Mouse (Mus musculus) heart, adult 9 months (tissue): ENCODE measurements around the gene 1700025C18Rik.
A peak's percentile ranks its signal among the peaks of the same experiment; 100 is the strongest.

Source experiments
- DNase-seq, 2 experiments: peaks; one replicate each; pipeline ENCODE4 v3.0.0; 2022; ENCODE audit warnings: low spot score in 2 of 2

Gene 1700025C18Rik

DNA sequence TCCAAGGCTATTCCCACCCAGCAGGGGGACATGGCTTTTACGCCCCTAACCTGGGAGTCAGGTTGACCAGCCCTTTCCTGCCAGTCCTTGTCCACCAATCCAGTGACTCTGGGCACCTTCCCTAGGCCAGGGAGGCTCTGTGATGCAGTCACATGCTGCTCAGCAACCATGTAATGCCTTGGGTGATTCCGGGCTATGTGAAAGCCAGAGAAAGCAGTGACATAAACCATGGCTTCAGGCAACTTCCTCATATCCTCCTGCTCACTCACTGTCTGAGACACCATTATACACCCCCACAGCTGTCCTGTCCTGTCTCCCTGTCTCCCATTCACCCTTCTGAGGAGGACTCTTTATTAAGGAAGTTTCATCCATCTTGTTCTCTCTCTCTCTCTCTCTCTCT lies at the start of gene 1700025C18Rik:
Gene 1700025C18Rik (minus strand): TSS at position 101 of the 400 bp plus-strand sequence.
- DNase-seq: no peak

DNA sequence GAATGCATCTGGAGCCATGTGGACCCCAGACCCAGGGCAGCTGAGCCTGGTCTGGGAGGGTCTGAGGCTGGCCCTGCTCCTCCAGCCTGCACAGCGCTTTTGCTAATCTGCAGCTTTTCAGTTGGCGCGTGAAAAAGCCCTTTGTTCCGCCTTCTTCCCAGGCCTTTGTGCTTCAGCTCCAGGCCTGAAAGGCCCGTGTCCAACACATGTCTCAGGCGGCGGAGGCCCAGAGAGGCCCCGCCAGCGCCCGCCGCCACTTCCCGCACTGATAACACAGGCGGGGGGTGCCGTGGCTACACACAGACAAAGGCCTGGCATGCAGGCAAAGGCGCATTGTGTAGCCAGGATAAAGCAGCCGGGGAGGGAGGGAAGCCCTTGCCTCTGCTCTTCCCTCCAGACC lies 45.5 kb upstream of the 1700025C18Rik start:
- DNase-seq: no peak

DNA sequence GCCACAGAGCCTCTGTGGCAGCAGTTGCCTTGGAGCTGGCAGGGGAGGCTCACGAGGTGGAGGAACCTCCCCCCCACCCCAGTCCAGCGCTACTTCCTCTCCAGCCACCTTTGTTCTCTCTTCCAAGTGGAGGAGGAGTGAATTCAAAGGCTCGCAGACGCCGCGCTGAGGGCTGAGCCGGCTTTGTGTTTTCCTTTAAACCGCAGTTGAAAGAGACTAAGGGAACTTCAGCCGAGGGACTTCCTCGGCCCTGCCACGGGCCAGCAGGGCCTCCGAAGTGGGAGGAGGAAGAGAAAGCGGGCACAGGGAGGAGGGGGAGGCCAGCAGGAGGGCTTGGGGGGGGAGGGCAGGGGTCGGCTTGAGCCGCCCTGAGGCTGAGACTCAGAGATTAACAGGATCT lies 43.0 kb upstream of the 1700025C18Rik start:
- no peak for DNase-seq

DNA sequence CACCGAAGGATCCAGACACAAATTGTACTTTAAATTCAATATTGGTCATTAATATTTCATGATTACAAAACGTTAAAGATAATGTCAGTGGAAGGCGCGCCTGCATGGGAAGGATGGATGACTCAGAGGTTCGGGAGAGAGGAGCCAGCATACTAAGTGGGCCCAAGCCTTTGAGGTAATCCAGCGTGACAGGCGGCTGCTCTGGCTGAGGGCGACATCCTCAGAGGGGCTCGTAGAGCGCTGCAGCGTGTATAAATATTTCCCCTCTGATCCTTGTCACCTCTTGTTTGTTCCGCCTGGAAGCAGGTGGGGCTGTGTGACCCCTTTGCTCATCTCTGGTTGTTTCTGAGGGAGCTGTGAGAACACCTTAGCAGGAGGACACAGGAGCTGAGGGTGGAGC lies 40.9 kb upstream of the 1700025C18Rik start:
- no peak for DNase-seq

DNA sequence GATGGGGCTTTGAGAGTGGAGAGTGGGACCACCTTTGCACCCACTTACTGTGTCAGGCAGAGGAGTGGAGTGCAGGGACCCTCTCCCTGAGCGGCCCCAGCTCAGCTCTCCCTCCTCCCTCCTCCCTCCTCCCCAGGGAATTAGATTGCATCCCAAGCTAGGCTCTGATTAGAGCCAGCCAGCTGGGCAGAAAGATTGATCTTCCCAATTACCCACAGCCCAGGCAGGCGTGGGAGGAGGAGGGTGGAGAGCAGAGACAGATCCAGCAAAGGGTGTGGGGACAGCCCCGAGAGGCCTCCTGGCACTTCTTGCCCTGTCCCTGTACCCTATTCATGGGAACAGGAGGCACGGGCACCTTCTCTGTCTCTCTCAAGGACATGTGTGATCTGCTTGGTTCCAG lies 38.6 kb upstream of the 1700025C18Rik start:
- DNase-seq: no peak

DNA sequence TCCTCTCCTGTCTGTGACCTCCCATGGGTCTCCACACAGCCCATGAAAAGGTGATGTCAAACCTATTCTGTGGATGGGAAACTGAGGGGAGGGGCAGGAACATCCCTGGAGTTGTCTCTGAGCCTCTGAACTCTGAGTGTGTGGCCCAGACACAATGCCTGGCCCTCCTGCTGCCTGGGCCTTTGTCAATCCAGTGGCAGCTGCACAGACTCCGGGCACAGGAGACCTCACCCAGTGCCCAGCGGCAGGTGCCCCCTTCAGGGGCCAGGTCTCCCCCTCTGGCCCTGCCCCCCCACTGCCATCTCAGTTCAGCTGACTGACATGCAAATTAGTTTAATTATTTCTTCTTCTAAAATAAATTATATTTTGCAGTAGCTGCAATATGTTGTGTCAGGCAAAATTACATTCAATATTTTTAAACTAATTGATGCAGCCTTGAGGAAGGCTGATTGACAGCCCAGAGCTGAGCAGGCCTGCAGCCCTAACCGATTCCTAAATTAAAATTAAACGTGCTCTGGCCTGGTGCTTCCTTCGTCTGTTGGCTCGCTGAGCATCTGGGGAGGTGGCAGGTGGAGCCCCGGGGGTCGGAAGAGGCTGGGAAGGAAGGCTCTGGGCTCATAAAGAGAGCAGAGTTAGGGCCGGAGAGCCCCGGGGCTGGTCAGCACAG lies 36.5 kb upstream of the 1700025C18Rik start:
- no peak for DNase-seq

DNA sequence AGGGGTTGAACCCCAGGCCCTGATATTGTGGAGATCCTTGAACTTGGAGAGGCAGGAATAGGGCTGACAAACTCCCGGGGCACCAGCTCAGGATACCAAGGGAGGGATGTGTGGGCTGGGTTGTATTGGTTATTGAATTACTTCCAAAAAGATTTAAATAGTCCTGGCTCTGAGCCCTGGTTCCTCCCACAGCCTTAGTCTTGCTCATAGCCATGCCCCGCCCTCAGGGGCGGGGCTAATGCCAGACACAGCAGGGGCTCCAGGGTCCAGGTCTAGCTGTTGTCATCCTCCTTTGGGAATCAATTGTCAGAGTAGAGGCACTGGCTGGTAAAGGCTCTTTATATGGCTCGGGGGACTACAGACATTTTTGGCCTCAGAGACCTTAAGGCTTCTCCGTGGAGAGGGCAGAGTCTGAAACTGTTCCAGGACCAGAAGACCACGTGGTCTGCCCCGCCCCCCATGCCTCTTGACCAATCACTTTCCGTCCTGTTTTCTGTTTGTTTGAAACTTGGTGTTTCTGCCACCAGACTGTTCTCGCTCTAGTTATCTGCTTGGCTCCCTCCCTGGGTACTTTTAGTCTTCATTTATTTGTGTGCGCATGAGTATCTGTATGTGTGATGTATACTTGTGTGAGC lies 30.8 kb upstream of the 1700025C18Rik start:
- DNase-seq: no peak

DNA sequence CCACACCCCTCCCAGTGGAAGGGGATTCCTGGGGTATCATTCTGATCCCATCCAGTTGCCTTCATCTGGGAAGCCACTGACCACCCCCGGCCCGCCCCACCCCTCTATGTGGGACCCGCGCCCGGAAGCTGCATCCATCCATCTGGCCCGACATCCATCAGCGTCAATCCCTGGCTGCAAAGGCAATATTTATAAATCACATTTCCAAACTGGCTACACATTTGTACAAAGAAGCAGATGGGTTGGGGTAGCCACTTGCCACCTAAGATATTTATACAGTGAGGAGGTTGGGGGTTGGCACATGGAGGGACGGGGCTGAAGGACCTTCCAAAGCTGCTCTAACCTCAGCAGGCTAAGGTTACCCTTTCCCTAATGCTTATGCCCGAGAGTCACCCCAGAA lies 30.2 kb upstream of the 1700025C18Rik start:
- no peak for DNase-seq

DNA sequence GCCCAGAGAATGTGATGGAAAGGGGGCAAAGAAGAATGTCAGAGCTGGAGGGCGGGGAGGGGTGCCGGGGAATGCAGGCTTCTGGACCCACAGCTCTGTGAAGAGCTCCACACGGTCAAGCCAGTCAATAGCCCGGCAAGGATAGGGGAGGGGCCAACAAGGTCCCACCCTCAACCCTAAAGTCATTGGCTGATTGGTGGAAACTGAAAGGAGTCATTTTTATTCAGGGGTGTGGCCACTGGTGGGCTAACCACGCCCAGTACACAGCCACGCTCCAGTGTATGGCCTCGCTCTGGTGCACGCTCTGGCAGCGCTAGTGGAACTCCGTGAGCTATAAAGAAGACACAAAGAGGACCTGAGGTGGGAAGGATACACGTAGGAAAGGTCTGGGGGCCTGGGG lies 23.2 kb upstream of the 1700025C18Rik start:
- DNase-seq: no peak

DNA sequence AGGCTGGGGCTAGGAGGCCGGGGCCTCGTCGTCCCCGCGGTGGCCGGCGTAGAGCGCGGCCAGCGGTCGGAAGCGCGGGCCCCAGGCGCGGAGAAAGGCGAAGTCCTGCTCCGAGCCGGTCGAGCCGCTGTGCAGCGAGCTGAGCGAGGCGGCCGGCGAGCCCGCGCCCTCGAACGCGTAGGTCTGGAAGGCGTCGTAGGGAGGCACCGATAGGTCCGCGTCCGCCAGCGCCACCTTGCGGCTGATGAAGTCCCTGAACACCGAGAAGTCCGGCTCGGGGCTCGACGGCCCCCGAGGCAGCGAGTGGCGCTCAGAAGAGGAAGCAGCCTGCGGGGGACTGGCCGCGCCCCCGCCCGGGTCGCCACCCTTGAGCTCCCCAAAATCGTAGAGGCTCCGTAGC lies 21.6 kb upstream of the 1700025C18Rik start:
- peak; percentile 31 to 64 for DNase-seq

DNA sequence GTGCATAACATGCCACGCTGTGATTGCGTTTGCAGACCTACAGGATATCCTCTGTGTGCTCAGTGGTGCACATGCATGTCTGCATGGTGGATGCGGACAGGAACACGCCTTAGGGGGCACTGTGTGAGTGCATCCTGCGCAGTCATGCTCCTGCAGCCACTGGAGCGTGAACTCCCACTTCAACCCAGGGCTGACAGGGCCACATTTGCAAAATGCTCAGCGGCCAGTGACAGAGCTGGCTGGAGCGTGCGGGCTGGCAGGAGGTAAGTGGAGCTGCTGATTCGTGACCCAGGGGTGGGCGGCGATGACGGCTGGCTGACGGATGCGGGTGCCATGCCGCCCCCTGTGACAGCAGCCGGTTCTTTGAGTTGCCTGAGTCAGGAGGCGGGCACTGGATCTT lies 16.0 kb upstream of the 1700025C18Rik start:
- no peak for DNase-seq

DNA sequence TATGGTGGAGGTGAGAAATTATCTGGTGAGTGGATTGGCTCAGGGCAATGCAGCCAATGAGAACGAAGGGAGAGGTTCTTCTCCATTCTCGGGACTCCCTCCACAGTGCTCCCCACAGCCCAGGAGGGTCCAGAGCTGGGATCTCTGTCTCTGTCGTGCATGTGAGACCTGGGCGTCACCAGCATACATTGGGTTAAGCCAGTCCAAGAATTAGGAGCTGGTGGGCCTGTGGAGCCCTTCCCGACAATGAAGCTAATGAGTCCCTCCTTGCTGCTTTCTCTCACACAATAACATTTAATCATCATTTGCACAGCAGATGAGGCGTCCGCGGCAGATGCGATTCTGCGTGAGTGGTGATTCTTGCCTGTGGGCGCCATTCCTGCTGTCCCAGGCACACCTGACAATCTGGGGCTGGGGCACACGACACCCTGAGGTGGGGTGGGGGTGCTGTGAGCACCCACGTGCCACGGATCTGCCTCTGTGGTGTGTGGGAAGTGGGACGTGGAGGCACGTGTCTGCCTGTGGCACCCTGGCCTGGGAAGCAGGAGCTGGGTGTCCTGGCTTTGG lies 15.0 kb upstream of the 1700025C18Rik start:
- DNase-seq: no peak

DNA sequence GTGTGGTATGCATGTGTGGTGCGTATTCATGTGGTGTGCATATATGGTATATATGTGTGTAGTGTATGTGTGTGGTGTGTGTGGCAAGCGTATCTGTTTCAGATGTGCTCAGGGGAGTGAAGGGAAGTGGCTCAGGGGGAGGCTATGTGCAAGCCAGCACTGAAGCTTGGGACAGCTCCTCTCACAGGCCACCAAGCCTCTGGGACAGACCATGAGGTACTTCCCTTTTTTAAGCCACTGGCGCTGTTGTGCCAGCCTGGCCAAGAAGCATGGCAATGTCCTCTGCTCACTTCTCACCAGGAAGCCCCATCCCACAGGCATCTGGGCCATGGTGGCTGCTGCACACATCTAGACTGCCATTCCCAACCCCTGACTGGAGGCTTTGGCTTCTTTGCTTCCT lies 12.4 kb upstream of the 1700025C18Rik start:
- no peak for DNase-seq

DNA sequence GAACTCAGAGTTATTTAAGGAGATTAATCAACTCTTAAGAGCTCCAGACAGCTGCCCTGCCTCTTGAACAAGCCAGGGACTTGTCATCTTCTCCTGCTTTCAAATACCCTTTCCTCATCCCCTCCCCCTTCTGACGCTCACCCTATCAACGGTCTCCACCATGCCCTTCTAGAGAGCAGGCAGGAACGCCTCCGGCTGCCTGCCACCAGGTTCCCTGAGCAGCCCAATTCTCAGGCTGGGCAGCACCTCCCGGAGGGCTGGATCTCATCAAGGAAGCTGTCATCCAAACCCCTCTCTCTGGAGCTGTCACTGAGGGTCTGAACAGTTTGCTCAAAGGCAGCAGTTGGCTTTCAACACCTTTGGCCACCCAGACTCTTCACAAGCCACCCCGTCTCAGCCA lies 10.2 kb upstream of the 1700025C18Rik start:
- no peak for DNase-seq

DNA sequence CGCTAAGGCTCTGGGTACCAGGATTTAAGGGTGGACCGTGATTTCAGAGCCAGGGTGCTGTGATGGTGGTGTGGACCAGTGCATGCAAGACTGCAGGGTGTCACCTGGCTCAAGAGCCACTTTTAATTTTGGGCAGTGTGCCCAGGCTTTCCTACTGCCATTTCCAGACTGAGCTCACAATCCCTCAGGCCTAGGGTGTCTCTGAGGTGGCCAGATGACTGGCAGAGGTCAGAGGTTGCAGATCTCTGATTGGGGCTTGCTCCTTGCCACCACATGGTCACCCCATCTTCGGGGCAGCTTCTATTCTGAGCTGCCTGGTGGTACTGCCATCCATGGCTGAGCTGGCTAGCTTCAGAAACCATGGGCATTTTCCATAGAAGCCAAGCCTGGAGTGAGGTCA lies 8.3 kb upstream of the 1700025C18Rik start:
- DNase-seq: peak; percentile 8 to 27

DNA sequence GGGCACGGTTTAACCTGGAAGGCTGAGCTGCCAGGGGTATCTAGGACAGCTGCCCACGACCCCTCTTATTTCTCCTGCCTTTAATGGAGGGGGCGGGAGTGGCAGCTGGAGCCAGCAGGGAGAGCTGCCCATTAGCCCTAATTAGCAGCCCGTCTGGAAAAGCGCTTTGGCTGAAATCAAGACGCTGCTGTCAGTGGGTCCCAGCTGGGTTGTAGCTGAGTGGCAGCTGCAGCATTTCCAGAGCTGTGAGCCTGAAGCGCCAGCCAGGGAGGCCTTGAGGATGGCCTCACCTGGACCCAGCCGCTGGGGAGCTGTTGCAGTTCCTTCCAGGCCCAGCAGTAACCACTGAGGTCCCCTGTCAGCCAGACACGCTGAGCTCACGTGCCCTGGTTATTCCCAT lies 5.8 kb upstream of the 1700025C18Rik start:
- no peak for DNase-seq

DNA sequence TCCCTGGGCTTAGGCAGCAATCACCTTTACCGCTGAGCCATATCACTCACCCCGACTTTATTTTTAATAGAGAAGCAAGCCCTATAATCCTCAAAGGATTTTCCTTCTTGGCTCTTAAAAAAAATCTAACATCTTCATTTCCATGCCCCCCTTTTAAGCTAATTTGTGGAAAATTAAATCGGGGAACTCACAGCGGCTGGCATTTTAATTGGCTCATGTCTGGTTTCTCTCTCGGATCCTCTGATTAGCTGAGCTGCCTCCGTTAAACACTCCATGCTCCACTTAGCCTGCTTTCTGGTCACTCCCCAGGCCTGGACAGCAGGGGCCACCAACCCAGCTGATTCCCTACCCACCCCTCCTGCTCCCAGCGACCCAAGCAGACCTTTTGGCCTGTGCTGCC lies 1.8 kb upstream of the 1700025C18Rik start:
- DNase-seq: no peak

DNA sequence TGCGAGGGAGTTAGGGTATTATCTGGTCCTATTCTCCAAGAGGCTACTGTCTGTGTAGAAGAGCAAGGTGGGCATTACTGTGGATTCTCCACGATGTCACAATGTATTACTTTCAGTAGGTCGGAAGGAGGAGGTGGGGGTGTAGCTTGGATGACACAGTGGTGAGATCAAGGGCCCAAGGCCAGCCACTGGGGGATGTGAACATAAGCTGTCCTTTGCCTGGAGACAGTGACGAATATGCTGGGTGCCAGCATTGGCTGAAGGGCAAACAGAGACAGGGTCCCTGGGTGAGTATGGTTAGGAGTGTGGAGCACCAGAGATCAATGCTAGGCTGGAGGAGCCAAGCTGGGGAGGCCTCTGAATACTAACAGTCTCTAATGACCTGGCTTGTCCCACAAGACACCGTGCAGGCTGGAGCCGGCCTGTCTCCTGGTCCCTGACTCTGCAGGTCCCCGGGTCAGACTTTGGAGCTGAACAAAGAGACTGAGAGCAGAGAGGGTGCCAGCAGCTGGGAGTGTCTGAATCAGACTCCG lies 949 bp upstream of the 1700025C18Rik start:
- DNase-seq: no peak

DNA sequence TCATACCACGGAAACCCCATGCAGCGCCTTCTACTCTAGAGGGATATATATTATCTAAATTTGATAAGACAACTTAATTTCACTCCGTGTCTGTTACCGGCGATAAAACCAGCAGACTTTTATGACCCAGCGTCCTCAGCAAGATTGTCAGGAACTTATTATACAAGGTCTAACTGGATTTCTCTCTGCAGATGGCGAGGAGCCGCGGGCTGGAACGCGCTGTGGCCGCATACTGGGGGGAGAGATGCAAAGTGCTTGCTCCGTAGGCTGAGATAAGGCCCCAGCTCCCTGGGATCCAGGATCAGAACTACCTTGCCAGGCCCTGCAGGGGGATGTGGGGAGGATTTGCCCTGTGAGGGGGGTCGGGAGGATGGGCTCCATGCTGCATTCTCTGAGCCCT lies 1.1 kb downstream of the 1700025C18Rik start:
- DNase-seq: no peak

DNA sequence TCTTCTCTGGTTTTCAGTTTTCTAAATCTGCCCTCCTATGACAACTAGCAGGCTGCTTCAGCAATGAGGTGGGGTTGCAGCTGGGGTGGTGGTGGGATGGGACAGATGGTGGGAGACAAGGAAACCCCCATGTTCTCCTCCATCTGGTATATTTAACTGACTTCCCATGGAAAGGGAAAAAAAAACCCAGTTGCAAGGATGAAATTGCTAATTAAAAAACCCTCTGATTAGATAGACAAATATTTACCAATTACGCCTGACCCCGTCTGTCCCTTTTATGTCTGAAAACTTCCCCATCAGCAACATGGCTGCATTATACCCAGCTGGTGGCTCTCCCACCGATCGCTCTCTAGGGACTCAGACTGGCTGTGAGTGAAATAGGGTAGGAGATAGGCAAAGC lies 3.9 kb downstream of the 1700025C18Rik start:
- no peak for DNase-seq

DNA sequence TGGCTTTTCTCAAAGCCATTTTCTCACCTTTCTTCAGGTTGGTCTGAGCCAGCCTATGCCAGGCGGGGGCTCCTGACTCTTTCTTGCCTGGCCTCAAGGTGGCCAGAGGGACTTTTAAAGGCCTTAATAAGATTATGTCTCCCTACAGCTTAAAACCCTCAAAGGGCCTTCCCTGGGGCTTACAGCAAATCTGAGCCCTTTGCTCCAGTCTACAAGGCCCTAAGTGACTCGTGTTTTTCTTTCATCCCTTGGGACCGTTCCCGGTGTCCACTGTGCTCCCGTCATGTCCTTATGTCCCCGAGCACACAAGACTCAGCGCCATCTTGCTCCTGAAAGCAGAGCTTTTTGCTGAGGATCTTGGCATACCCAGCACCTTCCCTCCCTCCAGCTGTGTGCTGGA lies 9.3 kb downstream of the 1700025C18Rik start:
- DNase-seq: no peak

DNA sequence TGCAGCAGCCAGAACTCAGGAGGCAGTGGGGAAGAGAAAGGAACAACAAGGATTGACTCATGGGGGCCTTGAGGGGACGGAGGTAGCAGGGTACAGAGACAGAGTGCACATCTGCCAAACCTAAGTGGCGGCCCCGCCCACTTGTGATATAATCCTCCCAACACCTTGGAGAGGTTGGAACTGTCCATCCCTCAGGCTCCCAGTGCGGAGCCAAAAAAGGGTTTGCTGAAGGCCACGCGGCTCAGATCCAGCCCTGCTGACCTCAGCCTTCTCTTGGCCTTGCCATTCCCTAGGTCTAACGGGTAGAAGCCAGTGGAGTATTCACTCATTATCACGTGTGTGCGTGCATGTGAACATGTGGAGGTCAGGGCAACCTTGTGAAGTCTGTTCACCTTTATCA lies 9.9 kb downstream of the 1700025C18Rik start:
- no peak for DNase-seq

DNA sequence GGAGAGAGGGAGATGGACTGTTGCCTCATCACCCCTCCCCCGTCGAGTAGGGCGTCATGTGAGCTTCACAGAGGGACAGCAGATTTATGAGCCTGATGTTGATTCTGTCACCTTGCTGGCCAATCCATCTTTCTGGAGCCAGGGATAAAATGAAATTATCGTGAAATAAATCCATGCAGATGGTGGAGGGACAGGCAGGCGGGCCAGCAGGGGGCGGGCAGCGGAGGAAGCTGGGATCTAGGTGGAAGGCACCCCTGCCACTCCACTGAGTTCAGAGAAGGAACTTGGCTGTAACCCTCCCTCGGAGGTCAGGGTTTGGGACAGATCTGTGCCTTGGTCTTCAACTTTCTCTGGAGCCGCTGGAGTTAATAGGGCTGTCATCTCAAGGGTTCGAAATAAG lies 11.9 kb downstream of the 1700025C18Rik start:
- DNase-seq: no peak
